In genomic region chr8:105172003-105172362, GRCm38 (mm10) we compare ENCODE assay signal across 8 mouse cellular contexts. TPM values are rescaled to one million over a fixed set of nuclear protein-coding genes. Genes with fewer than 3 reads are reported as not detected.
DNase-seq lines count a peak whose midpoint lies in the region; ATAC-seq lines count a peak whose summit lies in the region.

No protein-coding gene starts in this region.

- peaks cover 6% of the 10 kb centered on the region for H3K36me3 ChIP-seq in heart, embryonic 11.5 days (ENCODE audit: control insufficient read depth, insufficient read depth, low read length)
- no peaks in the 10 kb centered on the region for H3K36me3 ChIP-seq in hindbrain, embryonic 12.5 days
- peaks cover 31% of the 10 kb centered on the region for H3K36me3 ChIP-seq in midbrain, embryonic 10.5 days

- H3K27ac ChIP-seq in heart, embryonic 11.5 days (ENCODE audit: low read depth, low read length), result no peak overlapping the region
- peak overlapping the region; percentile 95; the same call in 1 of the 2 replicates for H3K27ac ChIP-seq in hindbrain, embryonic 12.5 days
- peak overlapping the region; percentile 97 for H3K27ac ChIP-seq in midbrain, embryonic 10.5 days (replicated peaks)

- H3K9me3 ChIP-seq in heart, embryonic 11.5 days (replicated peaks; ENCODE audit: control insufficient read depth, low read length), result no peaks in the 10 kb centered on the region
- no peaks in the 10 kb centered on the region for H3K9me3 ChIP-seq in hindbrain, embryonic 12.5 days (replicated peaks)
- H3K9me3 ChIP-seq in midbrain, embryonic 10.5 days (replicated peaks), result no peaks in the 10 kb centered on the region

- no peak for DNase-seq in heart, postnatal 4 days
- DNase-seq in adipocyte (ENCODE audit: low spot score), result peak; percentile 45
- no peak for DNase-seq in midbrain, embryonic 10.5 days (ENCODE audit: low spot score)
- no peak for DNase-seq in left cerebral cortex, adult 8-10 months (ENCODE audit: low spot score in 2 of 2)
- no peak for DNase-seq in kidney, postnatal 14 days

- no peak for ATAC-seq in heart, embryonic 11.5 days (replicated peaks; ENCODE audit: insufficient number of reproducible peaks, low FRiP score, low TSS enrichment)
- ATAC-seq in hindbrain, embryonic 12.5 days (ENCODE audit: low FRiP score), result no peak
- no peak for ATAC-seq in erythroblast, adult 5-6 weeks (replicated peaks; ENCODE audit: low FRiP score, poor library complexity, severe bottlenecking)

- H3K27me3 ChIP-seq in heart, embryonic 11.5 days (ENCODE audit: control insufficient read depth, insufficient read depth, low read length), result no peaks in the 10 kb centered on the region
- H3K27me3 ChIP-seq in hindbrain, embryonic 12.5 days, result no peaks in the 10 kb centered on the region
- no peaks in the 10 kb centered on the region for H3K27me3 ChIP-seq in midbrain, embryonic 10.5 days (ENCODE audit: low read depth, poor library complexity, severe bottlenecking)

- 33% methylated on average over 6 of the region's 6 CpGs for WGBS in heart, embryonic 11.5 days (ENCODE audit: insufficient replicate concordance)
- 42% methylated on average over 6 of the region's 6 CpGs for WGBS in hindbrain, embryonic 12.5 days
- WGBS in midbrain, embryonic 10.5 days, result 43% methylated on average over 6 of the region's 6 CpGs

- peaks cover 4% of the 10 kb centered on the region for H3K4me1 ChIP-seq in heart, embryonic 11.5 days (ENCODE audit: control insufficient read depth, insufficient read depth, low read length)
- H3K4me1 ChIP-seq in hindbrain, embryonic 12.5 days, result peaks cover 9% of the 10 kb centered on the region
- H3K4me1 ChIP-seq in midbrain, embryonic 10.5 days, result peaks cover 31% of the 10 kb centered on the region

- peak overlapping the region; percentile 76 for H3K4me2 ChIP-seq in heart, embryonic 11.5 days
- peak overlapping the region; percentile 69 for H3K4me2 ChIP-seq in hindbrain, embryonic 12.5 days (replicated peaks)

- H3K4me3 ChIP-seq in heart, embryonic 11.5 days (ENCODE audit: low read depth, low read length), result peak overlapping the region; percentile 96
- H3K4me3 ChIP-seq in hindbrain, embryonic 12.5 days, result peak overlapping the region; percentile 92
- H3K4me3 ChIP-seq in midbrain, embryonic 10.5 days, result peak overlapping the region; percentile 86

- H3K9ac ChIP-seq in heart, embryonic 11.5 days (ENCODE audit: low read depth, low read length), result peak overlapping the region; percentile 99
- H3K9ac ChIP-seq in hindbrain, embryonic 12.5 days, result peak overlapping the region; percentile 94

RNA-seq across cellular contexts. Expression of gene Cbfb, which starts 1.5 kb away (rescaled TPM):
- 57.2 and 61.2 TPM in 2 replicates for polyA plus RNA-seq in heart, embryonic 11.5 days (2014; fragmentation: Nextera tagmentation; extraction: Ambion mirVana)
- total RNA-seq in heart, postnatal 4 days (2021), result 10 to 100 TPM; 44.7 to 46.9 TPM
- 66.2 and 72.5 TPM in 2 replicates for polyA plus RNA-seq in hindbrain, embryonic 12.5 days (2016; fragmentation: Nextera tagmentation; extraction: Ambion mirVana)
- 41.8 and 46.7 TPM in 2 replicates for polyA plus RNA-seq in midbrain, embryonic 10.5 days (2016; fragmentation: Nextera tagmentation; extraction: Ambion mirVana)
- 28.6 and 37.6 TPM in 2 replicates for total RNA-seq in erythroblast, adult 5-6 weeks (2015; ENCODE audit: low replicate concordance)
- total RNA-seq in erythroblast, adult 5-6 weeks (2017; ENCODE audit: low replicate concordance), result 27.2 and 33.1 TPM in 2 replicates
- total RNA-seq in left cerebral cortex, adult 8-10 months (2022), result 10 to 100 TPM; 17.4 to 21.8 (median 18.4) TPM

RNA-seq across cellular contexts. Expression of gene Ces4a, which starts 40.4 kb away (rescaled TPM):
- not detected in 2 replicates for polyA plus RNA-seq in heart, embryonic 11.5 days (2014; fragmentation: Nextera tagmentation; extraction: Ambion mirVana)
- total RNA-seq in heart, postnatal 4 days (2021), result not detected
- not detected in 2 replicates for polyA plus RNA-seq in hindbrain, embryonic 12.5 days (2016; fragmentation: Nextera tagmentation; extraction: Ambion mirVana)
- not detected in 2 replicates for polyA plus RNA-seq in midbrain, embryonic 10.5 days (2016; fragmentation: Nextera tagmentation; extraction: Ambion mirVana)
- not detected in 2 replicates for total RNA-seq in erythroblast, adult 5-6 weeks (2015; ENCODE audit: low replicate concordance)
- not detected in 2 replicates for total RNA-seq in erythroblast, adult 5-6 weeks (2017; ENCODE audit: low replicate concordance)
- not detected for total RNA-seq in left cerebral cortex, adult 8-10 months (2022)

RNA-seq across cellular contexts. Expression of gene D230025D16Rik, which starts 53.0 kb away (rescaled TPM):
- polyA plus RNA-seq in heart, embryonic 11.5 days (2014; fragmentation: Nextera tagmentation; extraction: Ambion mirVana), result 20.9 and 21.6 TPM in 2 replicates
- total RNA-seq in heart, postnatal 4 days (2021), result 10 to 100 TPM; 14.3 to 16.7 TPM
- polyA plus RNA-seq in hindbrain, embryonic 12.5 days (2016; fragmentation: Nextera tagmentation; extraction: Ambion mirVana), result 28.5 and 28.9 TPM in 2 replicates
- polyA plus RNA-seq in midbrain, embryonic 10.5 days (2016; fragmentation: Nextera tagmentation; extraction: Ambion mirVana), result 27.1 and 28.5 TPM in 2 replicates
- 16.9 and 22.5 TPM in 2 replicates for total RNA-seq in erythroblast, adult 5-6 weeks (2015; ENCODE audit: low replicate concordance)
- total RNA-seq in erythroblast, adult 5-6 weeks (2017; ENCODE audit: low replicate concordance), result 20.1 and 22.6 TPM in 2 replicates
- 10 to 100 TPM; 34.1 to 41.5 (median 38.7) TPM for total RNA-seq in left cerebral cortex, adult 8-10 months (2022)
